Mouse (Mus musculus) forebrain, embryonic 12.5 days (tissue): Measurements from ENCODE around the gene Gm21992. TPM values are rescaled to one million over a fixed set of nuclear protein-coding genes. Genes with fewer than 3 reads are reported as not detected.
A peak's percentile ranks its signal among the peaks of the same experiment; 100 is the strongest.

Experiments
- ATAC-seq: fragments of 200-750 bp; cut with Nextera tagmentation; 2 replicates; pipeline ENCODE4 v1.8.0; 2017; ENCODE audit warnings: moderate TSS enrichment; ENCODE audit not compliant: low FRiP score
- H3K27ac ChIP-seq: fragments of 300-500 bp; sonication (generic); 2 replicates; pipeline ENCODE4 v1.5.1; 2016; ENCODE audit warnings: mild to moderate bottlenecking
- H3K27me3 ChIP-seq: fragments of 300-500 bp; sonication (generic); 2 replicates; pipeline ENCODE4 v1.6.1; 2016; ENCODE audit warnings: mild to moderate bottlenecking
- H3K36me3 ChIP-seq: fragments of 300-500 bp; sonication (generic); replicated peaks from 2 replicates; pipeline ENCODE4 v1.6.1; 2016; ENCODE audit warnings: mild to moderate bottlenecking
- H3K4me1 ChIP-seq: fragments of 300-500 bp; sonication (generic); 2 replicates; pipeline ENCODE4 v1.6.1; 2016
- H3K4me2 ChIP-seq: fragments of 300-500 bp; sonication (generic); 2 replicates; pipeline ENCODE4 v1.6.1; 2016; ENCODE audit warnings: mild to moderate bottlenecking, moderate library complexity
- H3K4me3 ChIP-seq: fragments of 300-500 bp; sonication (generic); replicated peaks from 2 replicates; pipeline ENCODE4 v1.5.1; 2016; ENCODE audit warnings: mild to moderate bottlenecking
- H3K9ac ChIP-seq: fragments of 300-500 bp; sonication (generic); 2 replicates; pipeline ENCODE4 v1.6.1; 2016; ENCODE audit warnings: mild to moderate bottlenecking
- H3K9me3 ChIP-seq: fragments of 300-500 bp; sonication (generic); 2 replicates; pipeline ENCODE4 v1.6.1; 2016
- WGBS: fragments of 180-500 bp; shearing (Covaris S2); methylation state at CpG from one replicate; pipeline ENCODE4 v1.1.7; 2016; 5-methylcytosine and 5-hydroxymethylcytosine counted together
- polyA plus RNA-seq: library from polyadenylated mRNA; unstranded; fragments of >200 nt; fragmentation: Nextera tagmentation; extraction: Ambion mirVana; gene quantifications from 2 replicates; pipeline ENCODE4 v1.2.1, GENCODE M21; 2016

The Gm21992 gene
- polyA plus RNA-seq, 1 experiment from 2014 or later, result 42.9 TPM

- under 1% methylated on average over 14 of the region's 14 CpGs for WGBS
- H3K9me3 ChIP-seq, result peaks cover under 1% of the 10 kb centered on the region; the same call in 1 of the 2 replicates
- peaks cover 26% of the 10 kb centered on the region for H3K4me1 ChIP-seq
- ATAC-seq, result no peak
- H3K9ac ChIP-seq, result peak overlapping the region; percentile 70
- H3K4me2 ChIP-seq, result peak overlapping the region; percentile 90
- peak overlapping the region; percentile 82 for H3K4me3 ChIP-seq
- peak overlapping the region; percentile 95; the same call in 1 of the 2 replicates for H3K27ac ChIP-seq
- no peaks in the 10 kb centered on the region for H3K27me3 ChIP-seq
- H3K36me3 ChIP-seq, result peaks cover 5% of the 10 kb centered on the region
These were observed 1.1 kb downstream of the Gm21992 start for GRCm38 (mm10) chr19:4810309-4810708.

GRCm38 (mm10) chr19:4803283-4803682 is 8.1 kb downstream of the Gm21992 start:
- Histone ChIP-seq H3K4me2 (no peak overlapping the region), H3K4me3 (no peak overlapping the region), H3K36me3 (peaks cover 62% of the 10 kb centered on the region), H3K9ac (no peak overlapping the region), H3K27ac (no peak overlapping the region), H3K4me1 (peaks cover 8% of the 10 kb centered on the region), H3K9me3 (no peaks in the 10 kb centered on the region), H3K27me3 (no peaks in the 10 kb centered on the region)
- 87% methylated on average over 10 of the region's 10 CpGs for WGBS
- ATAC-seq, result no peak

DNA sequence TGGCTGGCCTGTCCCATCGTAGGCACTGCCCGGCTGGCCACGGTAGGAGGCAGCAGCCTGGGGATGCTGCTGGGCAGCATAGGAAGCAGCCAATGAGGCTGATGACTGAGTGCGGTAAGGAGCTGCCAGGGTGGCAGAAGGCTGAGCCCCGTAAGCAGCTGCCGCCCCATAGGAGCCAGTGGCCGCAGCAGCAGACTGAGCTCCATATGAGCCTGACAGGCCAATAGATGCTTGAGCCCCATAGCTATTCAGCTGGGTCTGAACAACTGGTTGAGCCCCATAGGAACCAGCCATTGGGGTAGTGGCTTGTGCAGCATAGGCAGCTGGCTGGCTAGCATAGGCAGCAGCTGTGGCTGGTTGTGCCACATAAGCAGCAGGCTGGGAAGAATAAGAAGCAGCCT is 8.7 kb downstream of the Gm21992 start:
- H3K36me3 ChIP-seq, result peaks cover 68% of the 10 kb centered on the region
- no peak overlapping the region for H3K27ac ChIP-seq

GRCm38 (mm10) chr19:4799083-4799482 is 12.3 kb downstream of the Gm21992 start:
- Histone ChIP-seq H3K36me3 (peaks cover 67% of the 10 kb centered on the region), H3K4me3 (no peak overlapping the region), H3K27me3 (no peaks in the 10 kb centered on the region), H3K27ac (no peak overlapping the region), H3K9me3 (no peaks in the 10 kb centered on the region), H3K4me1 (peaks cover 7% of the 10 kb centered on the region), H3K4me2 (no peak overlapping the region), H3K9ac (no peak overlapping the region)
- no peak for ATAC-seq
- WGBS, result 89% methylated on average over 5 of the region's 5 CpGs

More for the DNA sequence above, 8.7 kb downstream of the Gm21992 start:
- Histone ChIP-seq H3K4me3 (no peak overlapping the region), H3K4me1 (0 out of 2 replicates have a peak, but pooled peaks cover 4% of the 10 kb centered on the region), H3K4me2 (no peak overlapping the region), H3K9me3 (no peaks in the 10 kb centered on the region), H3K27me3 (no peaks in the 10 kb centered on the region), H3K9ac (no peak overlapping the region)
- WGBS, result 95% methylated on average over 7 of the region's 7 CpGs
- ATAC-seq, result no peak

DNA sequence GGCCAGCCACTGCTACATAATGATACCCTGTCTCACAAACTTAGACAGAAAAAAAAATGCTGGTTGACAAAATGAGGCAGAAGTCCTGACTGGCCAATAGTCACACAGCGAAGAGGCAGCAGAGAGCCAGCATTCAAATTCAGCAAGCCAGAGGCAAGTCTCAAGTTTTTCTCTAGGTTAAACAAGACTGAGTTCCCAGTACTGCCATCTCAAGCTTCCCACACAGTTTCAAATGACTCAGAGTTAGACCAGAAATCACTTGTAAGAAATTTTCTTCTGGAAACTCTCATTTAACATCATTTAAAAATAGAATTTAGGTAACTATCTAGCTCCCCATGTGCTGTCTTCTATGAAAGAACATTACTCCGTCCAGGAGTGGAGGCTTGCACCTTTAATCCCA is 13.6 kb downstream of the Gm21992 start:
- Histone ChIP-seq H3K27ac (no peak overlapping the region), H3K9me3 (no peaks in the 10 kb centered on the region), H3K4me2 (no peak overlapping the region), H3K27me3 (no peaks in the 10 kb centered on the region), H3K4me3 (no peak overlapping the region), H3K4me1 (peaks cover 9% of the 10 kb centered on the region), H3K36me3 (peaks cover 56% of the 10 kb centered on the region), H3K9ac (no peak overlapping the region)
- no peak for ATAC-seq
- WGBS, result 93% methylated on average over 2 of the region's 2 CpGs

- no peak overlapping the region for H3K9ac ChIP-seq
- no peaks in the 10 kb centered on the region for H3K9me3 ChIP-seq
- H3K27ac ChIP-seq, result no peak overlapping the region
- peaks cover 24% of the 10 kb centered on the region for H3K4me1 ChIP-seq
- H3K4me2 ChIP-seq, result no peak overlapping the region
- no peak overlapping the region for H3K4me3 ChIP-seq
- no peak for ATAC-seq
- H3K27me3 ChIP-seq, result no peaks in the 10 kb centered on the region
- WGBS, result 25% methylated on average over 1 of the region's 1 CpGs
- peaks cover 50% of the 10 kb centered on the region for H3K36me3 ChIP-seq
These were observed 15.5 kb downstream of the Gm21992 start for GRCm38 (mm10) chr19:4795929-4796328.

GRCm38 (mm10) chr19:4793831-4794422 is 17.5 kb downstream of the Gm21992 start, which contains the start of gene Rbm4:
Rbm4 (minus strand) TSS chr19:4793901.
- peak; percentile 99 for ATAC-seq
- Histone ChIP-seq H3K27ac (peak within 1 kb of the TSS; percentile 85), H3K4me1 (peaks cover 37% of the 10 kb centered on the region), H3K36me3 (peaks cover 48% of the 10 kb centered on the region), H3K9me3 (no peaks in the 10 kb centered on the region), H3K27me3 (no peaks in the 10 kb centered on the region), H3K4me3 (peak within 1 kb of the TSS; percentile 75), H3K9ac (peak within 1 kb of the TSS; percentile 77), H3K4me2 (peak within 1 kb of the TSS; percentile 68)
- under 1% methylated on average over 31 of the region's 31 CpGs for WGBS

- H3K9me3 ChIP-seq, result no peaks in the 10 kb centered on the region
- peak overlapping the region; percentile 75 for H3K4me3 ChIP-seq
- peak overlapping the region; percentile 77 for H3K9ac ChIP-seq
- WGBS, result 3% methylated on average over 16 of the region's 16 CpGs
- H3K4me2 ChIP-seq, result peak overlapping the region; percentile 68
- H3K27ac ChIP-seq, result peak overlapping the region; percentile 85
- H3K27me3 ChIP-seq, result no peaks in the 10 kb centered on the region
- peak; percentile 52 for ATAC-seq
- H3K4me1 ChIP-seq, result peaks cover 41% of the 10 kb centered on the region
- peaks cover 47% of the 10 kb centered on the region for H3K36me3 ChIP-seq
These were observed 18.1 kb downstream of the Gm21992 start for GRCm38 (mm10) chr19:4793281-4793830.

- H3K4me1 ChIP-seq, result peaks cover 30% of the 10 kb centered on the region
- no peak for ATAC-seq
- no peak overlapping the region for H3K27ac ChIP-seq
- WGBS, result 100% methylated on average over 2 of the region's 2 CpGs
- H3K36me3 ChIP-seq, result peaks cover 95% of the 10 kb centered on the region
- no peaks in the 10 kb centered on the region for H3K9me3 ChIP-seq
- no peaks in the 10 kb centered on the region for H3K27me3 ChIP-seq
- no peak overlapping the region for H3K4me3 ChIP-seq
- H3K4me2 ChIP-seq, result no peak overlapping the region
- no peak overlapping the region for H3K9ac ChIP-seq
These were observed 25.1 kb downstream of the Gm21992 start for GRCm38 (mm10) chr19:4786313-4786712.

DNA sequence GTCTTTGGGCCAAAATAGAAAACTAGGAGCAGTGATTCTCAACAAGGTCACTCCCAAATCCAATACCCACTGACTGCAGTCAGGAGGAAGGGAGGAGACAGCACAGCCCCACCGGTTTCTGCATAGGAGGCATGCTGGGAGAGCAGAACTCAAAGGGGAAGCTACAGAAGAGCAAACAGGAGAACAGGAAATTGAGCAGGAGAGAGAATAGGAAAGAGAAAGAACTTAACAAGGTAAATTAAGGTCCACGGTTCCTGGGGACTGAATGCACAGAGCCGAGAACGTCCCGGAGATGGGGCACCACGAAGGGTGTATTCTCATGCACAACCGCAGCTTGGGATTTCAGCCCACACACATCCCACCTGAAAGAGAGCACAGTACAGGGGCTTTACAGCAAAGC is 26.2 kb downstream of the Gm21992 start:
- no peak for ATAC-seq
- H3K4me2 ChIP-seq, result no peak overlapping the region
- H3K27ac ChIP-seq, result no peak overlapping the region
- no peak overlapping the region for H3K9ac ChIP-seq
- H3K27me3 ChIP-seq, result no peaks in the 10 kb centered on the region
- H3K4me1 ChIP-seq, result peaks cover 19% of the 10 kb centered on the region
- WGBS, result 92% methylated on average over 7 of the region's 7 CpGs
- H3K4me3 ChIP-seq, result no peak overlapping the region
- H3K36me3 ChIP-seq, result peaks cover 89% of the 10 kb centered on the region
- no peaks in the 10 kb centered on the region for H3K9me3 ChIP-seq

GRCm38 (mm10) chr19:4782891-4783290 is 28.5 kb downstream of the Gm21992 start:
- Histone ChIP-seq H3K9me3 (no peaks in the 10 kb centered on the region), H3K4me1 (peaks cover 10% of the 10 kb centered on the region), H3K27ac (no peak overlapping the region), H3K36me3 (peaks cover 79% of the 10 kb centered on the region), H3K27me3 (no peaks in the 10 kb centered on the region), H3K9ac (no peak overlapping the region), H3K4me2 (no peak overlapping the region), H3K4me3 (no peak overlapping the region)
- WGBS, result 95% methylated on average over 2 of the region's 2 CpGs
- ATAC-seq, result no peak

DNA sequence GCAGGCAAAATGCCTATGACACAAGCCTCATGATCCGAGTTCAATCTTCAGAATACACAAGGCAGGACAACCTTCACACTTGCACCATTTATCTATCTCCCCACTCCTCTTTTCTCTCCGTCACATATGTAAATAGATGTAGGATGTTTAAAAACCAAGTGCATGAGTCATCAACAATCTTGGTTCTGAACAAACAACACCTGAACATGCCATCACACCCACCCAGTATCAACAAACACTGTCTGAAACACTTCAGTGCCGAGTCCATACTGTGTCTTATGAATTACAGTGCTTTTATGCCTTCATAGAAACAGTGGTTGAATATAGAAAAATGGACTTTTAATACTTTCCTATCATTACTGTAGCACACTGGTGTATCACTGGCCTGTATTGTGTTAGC is 38.6 kb downstream of the Gm21992 start:
- no peaks in the 10 kb centered on the region for H3K9me3 ChIP-seq
- peaks cover 82% of the 10 kb centered on the region for H3K36me3 ChIP-seq
- H3K4me3 ChIP-seq, result no peak overlapping the region
- no peaks in the 10 kb centered on the region for H3K4me1 ChIP-seq
- no peaks in the 10 kb centered on the region for H3K27me3 ChIP-seq
- WGBS, result 85% methylated on average over 3 of the region's 3 CpGs
- no peak overlapping the region for H3K9ac ChIP-seq
- no peak overlapping the region for H3K4me2 ChIP-seq
- no peak overlapping the region for H3K27ac ChIP-seq
- no peak for ATAC-seq
